In genomic region chr5:122249281-122249680, GRCm38 (mm10) we compare ENCODE assay signal across 18 mouse cellular contexts.
"Had no signal": no experiment of that assay in that cellular context is flagged by ENCODE, and none has a peak within 500 bp of the region (broad histone marks: within the 10 kb centered on the region; RNA-seq: fewer than 3 reads in every experiment).

No protein-coding gene starts in this region.

- H3K27ac ChIP-seq: limb, embryonic 12.5 days; limb, embryonic 15.5 days; liver, embryonic 14.5 days; macrophage; midbrain, embryonic 12.5 days; midbrain, embryonic 15.5 days; neural tube, embryonic 12.5 days; neural tube, embryonic 15.5 days; stomach, embryonic 15.5 days had no signal

- DNase-seq: kidney, postnatal 14 days; kidney, postnatal 4 days; left cerebral cortex, postnatal 4 days; liver, postnatal 0 days; lung, embryonic 14.5 days; retina, postnatal 1 day; right cerebral cortex, postnatal 25 days; spleen, adult 18-20 months; thymus, postnatal 25 days had no signal

- H3K4me3 ChIP-seq: limb, embryonic 12.5 days; limb, embryonic 15.5 days; midbrain, embryonic 12.5 days; midbrain, embryonic 15.5 days; neural tube, embryonic 12.5 days; neural tube, embryonic 15.5 days; stomach, embryonic 15.5 days had no signal

- H3K27me3 ChIP-seq: limb, embryonic 12.5 days; limb, embryonic 15.5 days; midbrain, embryonic 12.5 days; midbrain, embryonic 15.5 days; neural tube, embryonic 12.5 days; neural tube, embryonic 15.5 days; stomach, embryonic 15.5 days had no signal

- H3K4me1 ChIP-seq: limb, embryonic 12.5 days; neural tube, embryonic 12.5 days; stomach, embryonic 15.5 days had no signal
